Mouse (Mus musculus): ENCODE data around the gene Plxnc1. TPM values are rescaled to one million over a fixed set of nuclear protein-coding genes. Genes with fewer than 3 reads are reported as not detected.

Gene Plxnc1
- polyA plus RNA-seq, 1 experiment: 82.8 TPM

GRCm38 (mm10) chr10:94958311-94958710 lies 13.7 kb upstream of the Plxnc1 start:
- no peak overlapping the region for H3K4me3 ChIP-seq (ENCODE audit: insufficient read depth, low read length)
- TF ChIP-seq CTCF (IDR thresholded peaks at IDR 0.05; ENCODE audit: low read depth, low read length) (no peak), POLR2A (IDR thresholded peaks at IDR 0.05; ENCODE audit: borderline replicate concordance, low read depth, low read length) (no peak)
- peaks cover 26% of the 10 kb centered on the region for H3K4me1 ChIP-seq (ENCODE audit: control insufficient read depth, insufficient read depth, low read length)
- H3K27ac ChIP-seq (ENCODE audit: insufficient read depth, low read depth, low read length): no peak overlapping the region

GRCm38 (mm10) chr10:94957705-94958104 lies 13.1 kb upstream of the Plxnc1 start:
- TF ChIP-seq POLR2A (IDR thresholded peaks at IDR 0.05; ENCODE audit: borderline replicate concordance, low read depth, low read length) (no peak), CTCF (IDR thresholded peaks at IDR 0.05; ENCODE audit: low read depth, low read length) (no peak)
- Histone ChIP-seq H3K27ac (ENCODE audit: insufficient read depth, low read depth, low read length) (no peak overlapping the region), H3K4me3 (ENCODE audit: insufficient read depth, low read length) (no peak overlapping the region), H3K4me1 (ENCODE audit: control insufficient read depth, insufficient read depth, low read length) (peaks cover 26% of the 10 kb centered on the region)

DNA sequence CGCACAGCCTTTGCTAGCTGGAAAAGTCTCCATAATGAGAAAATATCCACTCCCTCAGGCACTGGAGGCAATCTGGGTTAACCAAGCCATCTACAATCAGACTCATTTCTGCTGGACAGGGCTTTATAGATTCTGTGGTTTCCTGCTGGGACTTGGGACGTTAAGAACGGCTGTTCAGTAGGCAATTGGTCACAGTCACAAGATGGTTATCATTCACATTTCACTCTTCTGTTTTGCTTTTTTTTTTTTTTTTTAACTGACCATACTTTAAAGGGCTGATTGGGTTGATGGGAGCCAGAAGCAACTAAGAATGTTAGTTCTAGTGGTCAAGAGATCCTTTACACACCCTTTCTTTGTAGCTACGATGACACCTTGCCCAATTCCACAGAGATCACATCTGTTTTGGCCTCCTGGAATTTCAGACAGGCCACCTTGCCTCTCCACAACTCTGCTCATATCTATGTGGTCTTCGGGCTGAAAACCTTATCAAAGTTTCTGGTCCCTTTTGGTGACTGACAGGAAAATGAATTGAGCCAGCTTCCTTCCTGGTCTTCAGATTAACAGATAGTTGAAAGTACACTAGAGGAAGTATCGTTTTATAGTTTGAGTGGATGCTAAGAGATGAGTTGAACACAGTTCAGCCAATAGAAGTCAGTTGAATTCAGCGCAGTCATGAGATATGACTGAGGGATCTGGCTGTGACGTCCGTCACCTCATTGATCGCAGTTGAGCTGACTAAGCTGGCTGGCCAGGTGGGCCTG lies 3.5 kb upstream of the Plxnc1 start:
- no peak for TF ChIP-seq POLR2A (IDR thresholded peaks at IDR 0.05; ENCODE audit: borderline replicate concordance, low read depth, low read length)
- TF ChIP-seq CTCF (IDR thresholded peaks at IDR 0.05; ENCODE audit: low read depth, low read length): no peak
- Histone ChIP-seq H3K27ac (ENCODE audit: insufficient read depth, low read depth, low read length) (no peak overlapping the region), H3K4me3 (ENCODE audit: insufficient read depth, low read length) (no peak overlapping the region), H3K4me1 (ENCODE audit: control insufficient read depth, insufficient read depth, low read length) (no peaks in the 10 kb centered on the region)

DNA sequence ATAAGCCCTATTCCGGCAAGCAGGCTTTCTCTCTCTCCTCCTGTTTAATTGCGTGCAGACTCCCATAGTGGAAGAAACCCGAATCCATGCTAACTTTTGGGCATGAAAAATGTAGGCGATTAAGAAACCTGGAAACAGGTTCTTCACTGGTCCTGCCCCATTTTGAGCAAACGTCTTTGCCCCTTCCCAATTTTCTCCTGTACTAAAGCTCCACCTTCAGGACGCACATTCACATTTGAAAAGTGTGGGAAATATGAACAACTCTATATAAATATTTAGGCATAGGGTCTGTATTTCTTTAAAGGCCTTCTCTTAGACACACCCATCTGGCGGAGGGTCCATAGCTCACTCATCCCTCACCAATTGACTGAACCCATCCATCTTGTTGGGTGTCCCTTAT lies 2.8 kb upstream of the Plxnc1 start:
- H3K4me3 ChIP-seq (ENCODE audit: insufficient read depth, low read length): no peak overlapping the region
- no peaks in the 10 kb centered on the region for H3K4me1 ChIP-seq (ENCODE audit: control insufficient read depth, insufficient read depth, low read length)
- no peak overlapping the region for H3K27ac ChIP-seq (ENCODE audit: insufficient read depth, low read depth, low read length)
- TF ChIP-seq POLR2A (IDR thresholded peaks at IDR 0.05; ENCODE audit: borderline replicate concordance, low read depth, low read length): no peak
- no peak for TF ChIP-seq CTCF (IDR thresholded peaks at IDR 0.05; ENCODE audit: low read depth, low read length)

GRCm38 (mm10) chr10:94945206-94945711 lies 624 bp upstream of the Plxnc1 start:
- TF ChIP-seq CTCF (IDR thresholded peaks at IDR 0.05; ENCODE audit: low read depth, low read length) (no peak), POLR2A (IDR thresholded peaks at IDR 0.05; ENCODE audit: borderline replicate concordance, low read depth, low read length) (no peak)
- H3K4me3 ChIP-seq (ENCODE audit: insufficient read depth, low read length): peak overlapping the region; percentile 92
- H3K4me1 ChIP-seq (ENCODE audit: control insufficient read depth, insufficient read depth, low read length): peaks cover 11% of the 10 kb centered on the region
- no peak overlapping the region for H3K27ac ChIP-seq (ENCODE audit: insufficient read depth, low read depth, low read length)

DNA sequence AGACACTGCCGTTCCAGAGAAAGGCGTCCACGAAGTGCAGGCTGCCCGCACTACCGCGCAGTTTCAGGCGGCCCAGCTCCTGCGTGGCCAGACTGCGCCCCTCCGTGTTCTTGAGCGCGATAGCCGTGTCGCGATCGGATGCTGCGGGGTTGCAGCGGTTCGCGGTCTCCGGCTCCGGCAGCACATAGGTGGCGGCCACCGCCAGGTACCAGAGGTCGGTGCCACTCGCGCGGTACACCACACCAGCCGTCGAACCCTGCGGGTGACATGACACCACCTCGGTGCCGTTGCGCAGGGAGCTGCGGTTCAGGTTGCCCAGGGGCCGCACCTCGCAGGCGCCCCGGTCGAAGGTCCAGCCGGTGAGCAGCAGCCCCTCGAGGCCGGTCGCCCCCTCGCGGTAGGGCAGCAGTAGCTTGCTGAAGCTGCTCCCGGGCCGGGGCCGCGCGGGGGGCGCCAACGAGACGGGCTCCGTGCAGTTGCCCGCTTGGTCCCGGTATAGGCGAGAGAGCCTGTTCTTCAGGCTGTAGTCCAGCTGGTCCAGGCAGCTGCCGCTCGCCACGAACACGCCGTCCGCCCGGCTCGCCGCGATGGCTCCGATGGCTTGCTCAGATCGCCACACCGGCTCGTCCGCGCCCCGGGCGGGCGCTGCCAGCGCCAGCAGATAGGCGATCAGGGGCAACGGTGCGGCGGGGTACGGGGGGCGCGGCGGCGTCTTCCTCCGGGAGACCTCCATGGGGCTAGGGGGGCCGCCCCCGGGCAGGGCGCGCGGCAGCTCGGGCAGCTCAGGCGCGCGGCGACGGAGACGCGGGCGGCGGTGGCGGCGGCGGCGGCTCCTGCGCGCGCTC lies 567 bp downstream of the Plxnc1 start:
- H3K4me1 ChIP-seq (ENCODE audit: control insufficient read depth, insufficient read depth, low read length): peaks cover 19% of the 10 kb centered on the region
- peak overlapping the region; percentile 92 for H3K4me3 ChIP-seq (ENCODE audit: insufficient read depth, low read length)
- H3K27ac ChIP-seq (ENCODE audit: insufficient read depth, low read depth, low read length): peak overlapping the region; percentile 45
- TF ChIP-seq CTCF (IDR thresholded peaks at IDR 0.05; ENCODE audit: low read depth, low read length) (peak; percentile 18; the same call in 1 of the 2 replicates), POLR2A (IDR thresholded peaks at IDR 0.05; ENCODE audit: borderline replicate concordance, low read depth, low read length) (no peak)

DNA sequence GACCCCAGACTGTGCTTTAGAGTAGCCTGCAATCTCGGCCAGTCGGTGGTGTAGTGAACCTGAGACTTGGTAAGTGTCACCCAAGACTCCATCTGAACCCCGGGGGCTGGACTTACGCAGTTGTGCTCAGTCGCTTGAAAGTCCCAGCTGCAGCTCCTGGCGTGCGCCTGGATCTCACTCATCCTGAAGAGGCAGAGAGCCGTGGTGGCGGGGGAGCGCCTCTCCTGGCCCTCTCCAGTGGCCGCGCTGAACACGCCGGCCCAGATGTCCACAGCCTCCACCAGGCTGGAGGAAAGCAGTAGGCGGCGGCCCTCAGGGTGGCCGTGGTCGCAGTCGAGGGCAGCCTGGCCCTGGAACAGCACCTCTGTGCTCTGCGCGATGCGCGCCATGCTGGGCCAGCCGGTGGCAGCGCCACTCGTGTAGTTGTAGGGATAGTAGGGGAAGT lies 1.2 kb downstream of the Plxnc1 start:
- no peak for TF ChIP-seq CTCF (IDR thresholded peaks at IDR 0.05; ENCODE audit: low read depth, low read length)
- TF ChIP-seq POLR2A (IDR thresholded peaks at IDR 0.05; ENCODE audit: borderline replicate concordance, low read depth, low read length): no peak
- Histone ChIP-seq H3K4me1 (ENCODE audit: control insufficient read depth, insufficient read depth, low read length) (peaks cover 25% of the 10 kb centered on the region), H3K27ac (ENCODE audit: insufficient read depth, low read depth, low read length) (peak overlapping the region; percentile 45), H3K4me3 (ENCODE audit: insufficient read depth, low read length) (peak overlapping the region; percentile 92)

- peaks cover 28% of the 10 kb centered on the region for H3K4me1 ChIP-seq (ENCODE audit: control insufficient read depth, insufficient read depth, low read length)
- peak overlapping the region; percentile 92 for H3K4me3 ChIP-seq (ENCODE audit: insufficient read depth, low read length)
- peak overlapping the region; percentile 79 for H3K27ac ChIP-seq (ENCODE audit: insufficient read depth, low read depth, low read length)
- TF ChIP-seq POLR2A (IDR thresholded peaks at IDR 0.05; ENCODE audit: borderline replicate concordance, low read depth, low read length) (no peak), CTCF (IDR thresholded peaks at IDR 0.05; ENCODE audit: low read depth, low read length) (no peak)
These were observed 2.1 kb downstream of the Plxnc1 start for GRCm38 (mm10) chr10:94942449-94943041.

DNA sequence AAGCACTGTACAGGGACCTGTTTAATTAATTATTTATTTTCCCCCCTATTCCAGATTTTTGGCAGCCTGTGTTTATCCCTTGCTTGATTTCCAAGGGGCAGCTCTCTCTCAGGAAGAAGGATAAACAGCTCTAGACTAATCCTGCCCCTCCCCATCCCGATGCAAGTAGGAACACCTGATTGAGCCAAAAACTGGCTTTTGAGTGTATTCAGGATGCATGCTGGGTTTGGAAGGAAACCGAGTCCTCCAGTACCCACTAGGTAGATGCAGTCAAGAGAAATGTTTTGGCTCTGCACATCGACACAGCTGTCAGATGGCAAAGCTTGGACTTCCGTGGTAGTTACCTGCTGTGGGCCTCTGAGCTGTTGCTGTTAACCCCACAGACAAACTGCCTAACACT lies 3.1 kb downstream of the Plxnc1 start:
- Histone ChIP-seq H3K27ac (ENCODE audit: insufficient read depth, low read depth, low read length) (no peak overlapping the region), H3K4me1 (ENCODE audit: control insufficient read depth, insufficient read depth, low read length) (peaks cover 28% of the 10 kb centered on the region), H3K4me3 (ENCODE audit: insufficient read depth, low read length) (peak overlapping the region; percentile 51)
- TF ChIP-seq POLR2A (IDR thresholded peaks at IDR 0.05; ENCODE audit: borderline replicate concordance, low read depth, low read length): no peak
- no peak for TF ChIP-seq CTCF (IDR thresholded peaks at IDR 0.05; ENCODE audit: low read depth, low read length)

Measured in bone marrow macrophage, adult 2 months (primary cell).